Comparison of ENCODE assay signal across 13 mouse cellular contexts in genomic region chr1:131134231-131134630, GRCm38 (mm10). TPM values are rescaled to one million over a fixed set of nuclear protein-coding genes. Genes with fewer than 3 reads are reported as not detected.
DNase-seq lines count a peak whose midpoint lies in the region; ATAC-seq and TF ChIP-seq lines count a peak whose summit lies in the region.
"Had no signal": no experiment of that assay in that cellular context is flagged by ENCODE, and none has a peak within 500 bp of the region (broad histone marks: within the 10 kb centered on the region; RNA-seq: fewer than 3 reads in every experiment).

No protein-coding gene starts in this region.

- peak overlapping the region; percentile 27; the same call in 1 of the 2 replicates for H3K4me2 ChIP-seq in heart, embryonic 14.5 days (ENCODE audit: low read length)
- H3K4me2 ChIP-seq in liver, embryonic 12.5 days: peak overlapping the region; percentile 88
- H3K4me2 ChIP-seq in midbrain, postnatal 0 days (ENCODE audit: low read depth, low read length, poor library complexity, severe bottlenecking): no peak overlapping the region
- H3K4me2 ChIP-seq: heart, embryonic 15.5 days; limb, embryonic 12.5 days had no signal

- H3K27me3 ChIP-seq in heart, embryonic 14.5 days (ENCODE audit: control insufficient read depth, insufficient read depth, low read length): no peaks in the 10 kb centered on the region
- H3K27me3 ChIP-seq in liver, embryonic 12.5 days (replicated peaks): no peaks in the 10 kb centered on the region
- H3K27me3 ChIP-seq in midbrain, postnatal 0 days (ENCODE audit: insufficient read depth, low read length): no peaks in the 10 kb centered on the region
- H3K27me3 ChIP-seq: heart, embryonic 15.5 days; limb, embryonic 12.5 days had no signal

- 0 out of 4 replicates have a peak overlapping the region, but pooled peaks of 1 of the 2 experiments have one; percentile 1 for H3K27ac ChIP-seq in heart, embryonic 14.5 days (replicated peaks in 1 of 2; ENCODE audit: control insufficient read depth in 1 of 2, insufficient read depth in 1 of 2, low read depth in 2 of 2, low read length in 2 of 2)
- H3K27ac ChIP-seq in liver, embryonic 12.5 days: peak overlapping the region; percentile 88
- H3K27ac ChIP-seq in midbrain, postnatal 0 days (ENCODE audit: low read depth, low read length): no peak overlapping the region
- H3K27ac ChIP-seq: heart, embryonic 15.5 days; limb, embryonic 12.5 days; macrophage had no signal

- 0 out of 4 replicates have a peak overlapping the region, but pooled peaks of 1 of the 2 experiments have one; percentile 3 for H3K4me3 ChIP-seq in heart, embryonic 14.5 days (ENCODE audit: control insufficient read depth in 1 of 2, insufficient read depth in 1 of 2, low read depth in 1 of 2, low read length in 2 of 2)
- peak overlapping the region; percentile 97 for H3K4me3 ChIP-seq in liver, embryonic 12.5 days
- H3K4me3 ChIP-seq in midbrain, postnatal 0 days (ENCODE audit: low read depth, low read length): no peak overlapping the region
- H3K4me3 ChIP-seq: heart, embryonic 15.5 days; limb, embryonic 12.5 days had no signal

- peaks cover 6% of the 10 kb centered on the region; the same call in 1 of the 2 replicates for H3K36me3 ChIP-seq in heart, embryonic 14.5 days (ENCODE audit: control insufficient read depth, insufficient read depth, low read length)
- peaks cover 58% of the 10 kb centered on the region for H3K36me3 ChIP-seq in liver, embryonic 12.5 days
- peaks cover 11% of the 10 kb centered on the region for H3K36me3 ChIP-seq in midbrain, postnatal 0 days (ENCODE audit: insufficient read depth, low read length)

- peaks cover 9 to 18% of the 10 kb centered on the region in 2 experiments for H3K4me1 ChIP-seq in heart, embryonic 14.5 days (ENCODE audit: control insufficient read depth in 2 of 2, insufficient read depth in 2 of 2, low read length in 2 of 2)
- H3K4me1 ChIP-seq in liver, embryonic 12.5 days: peaks cover 56% of the 10 kb centered on the region
- peaks cover 8% of the 10 kb centered on the region; the same call in 1 of the 2 replicates for H3K4me1 ChIP-seq in midbrain, postnatal 0 days (ENCODE audit: insufficient read depth, low read length)
- H3K4me1 ChIP-seq: limb, embryonic 12.5 days had no signal

- H3K9ac ChIP-seq in heart, embryonic 14.5 days (ENCODE audit: low read length): no peak overlapping the region
- peak overlapping the region; percentile 93; the same call in 1 of the 2 replicates for H3K9ac ChIP-seq in liver, embryonic 12.5 days
- peak overlapping the region; percentile 14; the same call in 1 of the 2 replicates for H3K9ac ChIP-seq in midbrain, postnatal 0 days (replicated peaks; ENCODE audit: low read length, poor library complexity, severe bottlenecking)
- H3K9ac ChIP-seq: heart, embryonic 15.5 days; limb, embryonic 12.5 days had no signal

- no peaks in the 10 kb centered on the region for H3K9me3 ChIP-seq in heart, embryonic 14.5 days (ENCODE audit: control insufficient read depth, low read length)
- H3K9me3 ChIP-seq in liver, embryonic 12.5 days (replicated peaks): peaks cover 8% of the 10 kb centered on the region; the same call in 1 of the 2 replicates
- no peaks in the 10 kb centered on the region for H3K9me3 ChIP-seq in midbrain, postnatal 0 days (ENCODE audit: low read length)
- H3K9me3 ChIP-seq: heart, embryonic 15.5 days; limb, embryonic 12.5 days had no signal

- no peak for ATAC-seq in heart, embryonic 14.5 days (ENCODE audit: insufficient number of reproducible peaks, insufficient read depth, low FRiP score, low read depth)
- no peak for ATAC-seq in liver, embryonic 12.5 days
- no peak for ATAC-seq in midbrain, postnatal 0 days (ENCODE audit: low FRiP score)
- no peak for ATAC-seq in frontal cortex, adult (ENCODE audit: low TSS enrichment)

- 54% methylated on average over 6 of the region's 6 CpGs for WGBS in heart, embryonic 14.5 days
- WGBS in liver, embryonic 12.5 days (ENCODE audit: insufficient replicate concordance): 85% methylated on average over 6 of the region's 6 CpGs
- 24% methylated on average over 6 of the region's 6 CpGs for WGBS in midbrain, postnatal 0 days

- no peak for DNase-seq in heart, postnatal 4 days
- DNase-seq in brain, embryonic 18.5 days (ENCODE audit: low read depth, low spot score): peak; percentile 26
- peak; percentile 72 for DNase-seq in midbrain, postnatal 0 days (ENCODE audit: low spot score)
- no peak for DNase-seq in embryo, embryonic 10 days (ENCODE audit: low spot score)
- no peak for DNase-seq in spleen, postnatal 4 days (ENCODE audit: low spot score in 2 of 2)
- DNase-seq: cerebellum, adult 11 months; kidney, adult 11 months had no signal

- TF ChIP-seq CTCF in midbrain, postnatal 0 days (IDR thresholded peaks at IDR 0.05): no peak

RNA-seq across cellular contexts. Expression of gene Dyrk3, which starts 3.9 kb away (rescaled TPM):
- polyA plus RNA-seq in heart, embryonic 14.5 days (2014; fragmentation: Nextera tagmentation; extraction: Ambion mirVana): 1.5 and 1.7 TPM in 2 replicates
- 1 to 10 TPM; 1.2 to 1.7 TPM for total RNA-seq in heart, postnatal 4 days (2021)
- polyA plus RNA-seq in liver, embryonic 12.5 days (2016; fragmentation: Nextera tagmentation; extraction: Ambion mirVana): 17.6 and 17.7 TPM in 2 replicates
- 10.6 and 12.0 TPM in 2 replicates for total RNA-seq in midbrain, postnatal 0 days (2014; rRNA removed)
- polyA plus RNA-seq in midbrain, postnatal 0 days (2015; fragmentation: Nextera tagmentation; extraction: Ambion mirVana): 13.0 and 13.4 TPM in 2 replicates

RNA-seq across cellular contexts. Expression of gene Eif2d, which starts 18.8 kb away (rescaled TPM):
- polyA plus RNA-seq in heart, embryonic 14.5 days (2014; fragmentation: Nextera tagmentation; extraction: Ambion mirVana): 49.6 and 50.2 TPM in 2 replicates
- 10 to 100 TPM; 36.7 to 37.1 TPM for total RNA-seq in heart, postnatal 4 days (2021)
- polyA plus RNA-seq in liver, embryonic 12.5 days (2016; fragmentation: Nextera tagmentation; extraction: Ambion mirVana): 42.2 and 42.6 TPM in 2 replicates
- 29.2 and 32.3 TPM in 2 replicates for total RNA-seq in midbrain, postnatal 0 days (2014; rRNA removed)
- 43.2 and 43.4 TPM in 2 replicates for polyA plus RNA-seq in midbrain, postnatal 0 days (2015; fragmentation: Nextera tagmentation; extraction: Ambion mirVana)

RNA-seq across cellular contexts. Expression of gene Mapkapk2, which starts 36.6 kb away (rescaled TPM):
- 59.9 and 96.1 TPM in 2 replicates for polyA plus RNA-seq in heart, embryonic 14.5 days (2014; fragmentation: Nextera tagmentation; extraction: Ambion mirVana)
- 100 to 1,000 TPM; 206 to 226 TPM for total RNA-seq in heart, postnatal 4 days (2021)
- 25.7 and 27.0 TPM in 2 replicates for polyA plus RNA-seq in liver, embryonic 12.5 days (2016; fragmentation: Nextera tagmentation; extraction: Ambion mirVana)
- 44.2 and 48.1 TPM in 2 replicates for total RNA-seq in midbrain, postnatal 0 days (2014; rRNA removed)
- polyA plus RNA-seq in midbrain, postnatal 0 days (2015; fragmentation: Nextera tagmentation; extraction: Ambion mirVana): 13.7 and 13.8 TPM in 2 replicates

Comparison
In these comparisons a context has a peak if more than half of its experiments do, and no peak if none do; other contexts are left out.
1. DNase-seq: peak in brain, embryonic 18.5 days (single experiment) and midbrain, postnatal 0 days (single experiment); none in heart, postnatal 4 days (single experiment), embryo, embryonic 10 days (single experiment) and spleen, postnatal 4 days (0 of 2).